Mouse (Mus musculus): ENCODE measurements around the gene 1700102P08Rik.

The 1700102P08Rik gene

GRCm38 (mm10) chr9:108411381-108411942 is 18.9 kb downstream of the 1700102P08Rik start:
- no peak for DNase-seq (ENCODE audit: low read depth, low spot score)

- peak; percentile 38 for DNase-seq (ENCODE audit: low read depth, low spot score)
Measured at GRCm38 (mm10) chr9:108412221-108412620, 19.6 kb downstream of the 1700102P08Rik start.

- no peak for DNase-seq (ENCODE audit: low read depth, low spot score)
Measured at GRCm38 (mm10) chr9:108428384-108428783, 35.8 kb downstream of the 1700102P08Rik start, which contains the start of gene Ccdc36. Gene Ccdc36, minus strand, starts transcription at chr9:108428484.

DNA sequence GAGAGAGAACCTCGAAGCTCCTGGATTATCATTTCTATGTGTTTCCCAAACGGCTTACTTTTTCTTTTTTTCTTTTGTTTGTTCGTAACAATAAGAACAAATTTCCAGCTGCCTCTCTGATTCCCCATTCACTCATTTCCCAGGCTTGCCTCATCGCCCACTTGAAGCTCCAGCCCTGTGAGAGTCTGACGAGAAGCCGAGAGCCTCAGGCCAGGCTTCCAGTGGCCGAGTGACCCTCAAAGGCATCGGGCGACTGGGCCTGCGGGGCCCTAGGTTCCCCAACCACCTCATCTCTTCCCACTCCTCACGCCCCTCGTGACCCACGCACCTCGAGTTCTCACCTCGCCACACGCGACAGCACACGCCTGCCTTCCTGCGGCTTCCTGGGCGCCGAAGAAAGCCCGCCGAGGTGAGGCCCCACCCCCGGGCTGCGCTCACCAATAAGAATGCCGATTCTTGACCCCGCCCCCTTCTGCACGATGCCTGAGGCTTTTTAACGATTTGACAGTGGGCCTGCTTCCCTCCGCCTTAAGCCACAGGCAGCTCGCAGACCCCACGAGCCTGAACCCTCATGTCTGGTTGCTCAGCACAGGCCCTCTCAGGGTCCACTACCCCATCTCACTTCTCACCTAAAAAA is 38.9 kb downstream of the 1700102P08Rik start:
- DNase-seq (ENCODE audit: low read depth, low spot score), result no peak

- no peak for DNase-seq (ENCODE audit: low read depth, low spot score)
Measured at GRCm38 (mm10) chr9:108436182-108436581, 43.6 kb downstream of the 1700102P08Rik start, which contains the start of gene BC048562. Gene BC048562, plus strand, starts transcription at chr9:108436482.

DNA sequence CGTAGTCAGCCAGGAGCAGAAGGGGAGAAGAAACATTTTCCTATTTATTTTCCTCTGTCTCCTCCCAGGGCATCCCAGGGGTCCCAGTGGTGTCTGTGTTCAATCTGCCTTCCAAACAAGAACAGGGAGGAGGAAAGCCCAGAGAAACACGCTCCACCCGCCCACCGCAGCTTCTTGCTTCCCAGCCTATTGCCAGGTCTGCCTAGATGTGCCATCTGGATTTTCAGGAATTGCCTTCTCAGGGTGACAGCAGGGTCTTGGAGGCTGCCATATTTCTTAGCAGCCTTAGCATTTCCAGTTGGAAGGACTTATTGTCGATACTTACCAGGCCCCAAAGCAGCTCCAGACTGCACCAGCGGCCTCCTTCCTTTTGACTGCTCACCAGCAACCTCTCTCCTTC is 46.6 kb downstream of the 1700102P08Rik start:
- no peak for DNase-seq (ENCODE audit: low read depth, low spot score)

DNA sequence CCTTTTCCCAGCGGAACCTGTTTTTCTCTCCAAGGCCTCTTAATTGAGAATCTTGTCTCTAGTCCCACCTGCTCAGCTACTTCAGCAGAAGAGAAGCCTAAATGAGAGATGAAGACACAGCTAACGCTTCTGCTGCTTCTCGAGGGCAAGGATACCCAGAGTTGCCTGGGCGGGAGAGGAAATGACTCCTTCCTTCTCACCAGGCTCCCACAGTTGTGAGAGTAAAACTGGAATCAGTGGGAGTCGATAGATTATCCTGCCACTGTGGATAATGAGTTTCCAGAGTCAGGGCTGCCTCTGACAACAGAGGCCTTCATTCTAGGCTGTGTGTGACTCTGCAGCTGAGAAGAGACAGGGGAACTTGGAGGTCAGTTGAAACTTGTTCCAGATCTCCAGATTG is 47.9 kb downstream of the 1700102P08Rik start:
- no peak for DNase-seq (ENCODE audit: low read depth, low spot score)

DNA sequence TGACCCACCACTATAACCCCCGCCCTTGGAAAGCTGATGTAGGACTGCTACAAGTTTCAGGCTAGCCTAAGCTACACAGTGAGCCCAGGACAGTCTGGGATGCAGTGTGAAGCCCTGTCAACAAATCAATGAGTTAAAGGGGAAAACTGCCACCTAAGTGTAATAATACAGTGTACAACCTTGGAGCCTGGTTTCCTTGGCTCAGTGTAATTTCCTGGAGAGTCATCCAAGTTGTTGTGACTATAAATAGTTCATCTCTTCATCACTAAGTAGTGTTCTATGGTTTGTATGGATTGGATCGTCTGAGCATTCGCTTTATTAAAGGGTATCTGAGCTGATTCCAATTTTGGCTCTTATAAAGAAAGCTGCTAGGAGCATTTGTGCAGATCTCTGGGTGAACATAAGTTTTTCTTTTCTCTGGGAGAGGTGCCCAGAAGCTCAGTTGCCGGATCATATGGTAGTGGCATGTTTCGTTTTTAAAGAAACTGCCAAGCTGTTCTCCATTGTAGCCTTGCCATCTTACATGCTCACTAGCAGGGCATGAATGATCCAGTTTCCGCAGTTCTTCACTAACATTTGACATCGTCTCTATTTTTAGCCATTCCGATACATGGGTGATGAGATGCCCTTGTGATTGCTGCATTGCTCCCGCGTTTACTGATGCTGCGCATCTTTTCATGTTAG is 48.8 kb downstream of the 1700102P08Rik start:
- no peak for DNase-seq (ENCODE audit: low read depth, low spot score)

DNA sequence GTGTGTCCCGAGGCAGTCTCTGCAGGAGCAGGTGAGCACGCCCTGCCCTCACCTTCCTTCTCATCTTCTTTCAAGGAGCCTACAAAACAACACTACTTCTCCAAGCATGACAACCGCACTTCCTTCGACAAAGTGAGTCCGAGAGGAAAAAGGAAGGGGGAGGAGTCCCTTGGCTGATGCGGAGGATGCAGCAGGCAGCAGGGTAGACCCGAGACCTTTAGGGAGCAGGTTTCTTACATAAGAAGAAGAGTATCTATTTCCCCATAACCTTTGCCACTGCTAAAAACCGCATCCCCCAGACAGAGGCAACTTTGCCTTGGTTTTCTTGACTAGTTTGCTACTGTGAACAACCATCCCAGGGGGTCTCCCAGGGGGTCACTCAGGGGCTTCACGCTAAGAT is 52.5 kb downstream of the 1700102P08Rik start:
- no peak for DNase-seq (ENCODE audit: low read depth, low spot score)

DNA sequence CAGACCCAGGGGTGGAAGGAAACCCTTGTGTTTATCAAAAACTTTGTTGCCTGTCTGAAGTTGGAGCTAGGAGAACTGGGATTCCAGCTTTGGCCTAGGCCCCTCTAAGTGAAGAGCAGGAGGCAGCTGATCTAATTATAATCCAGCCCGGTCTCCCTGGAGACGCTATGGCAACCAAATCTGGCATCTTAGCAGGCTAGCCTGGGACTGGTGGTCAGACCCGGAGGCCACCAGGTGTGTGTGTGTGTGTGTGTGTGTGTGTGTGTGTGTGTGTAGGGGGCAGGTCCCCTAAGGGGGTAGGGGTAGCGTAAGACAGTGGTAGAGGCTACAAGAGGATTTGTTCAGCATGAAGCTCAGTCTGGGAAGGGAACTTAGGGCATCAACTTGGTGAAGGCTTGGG is 57.3 kb downstream of the 1700102P08Rik start:
- no peak for DNase-seq (ENCODE audit: low read depth, low spot score)

DNA sequence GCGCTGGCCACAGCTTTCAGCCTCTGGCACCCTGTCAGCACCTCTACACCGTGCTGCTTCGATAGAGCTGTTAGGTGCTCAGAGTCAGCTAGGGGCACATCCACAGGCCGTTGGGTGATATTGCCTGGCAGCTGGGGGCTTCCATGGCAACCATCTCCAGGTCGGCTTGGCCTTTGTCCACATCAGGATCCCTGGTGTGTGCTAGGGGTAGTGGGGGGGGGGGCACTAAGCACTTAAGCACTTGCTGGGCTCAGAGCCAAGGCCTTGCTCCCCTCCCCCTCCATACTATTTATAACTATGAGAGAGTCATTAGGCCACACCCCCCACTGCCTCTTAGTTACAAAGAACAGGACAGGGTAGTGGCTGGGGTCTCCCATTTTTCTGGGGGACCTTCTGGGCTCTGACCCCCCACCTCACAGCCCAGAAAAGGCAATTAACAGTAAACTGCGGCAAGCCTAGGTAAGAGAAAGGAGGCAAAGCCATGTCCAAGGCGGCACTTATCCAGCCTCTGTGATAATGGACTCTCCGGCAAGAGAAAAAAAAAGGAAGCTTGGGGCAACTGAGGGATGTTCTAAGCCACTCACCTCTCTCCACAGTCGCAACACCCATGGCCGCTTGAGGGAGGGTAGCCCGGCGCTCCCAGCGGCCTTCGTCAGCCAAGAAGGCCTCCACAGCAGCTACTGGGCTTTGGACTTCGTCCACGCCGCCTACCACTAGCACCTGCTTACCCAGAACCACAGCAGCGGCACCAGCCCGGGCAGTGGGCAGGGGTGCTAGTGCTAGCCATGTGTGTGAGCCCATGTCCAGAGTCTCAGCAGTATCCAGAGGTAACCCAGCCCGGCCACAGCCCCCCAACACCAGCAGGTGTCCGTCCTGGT is 57.9 kb downstream of the 1700102P08Rik start:
- no peak for DNase-seq (ENCODE audit: low read depth, low spot score)

- DNase-seq (ENCODE audit: low read depth, low spot score), result no peak
Measured at GRCm38 (mm10) chr9:108451170-108451493, 58.5 kb downstream of the 1700102P08Rik start.

- DNase-seq (ENCODE audit: low read depth, low spot score), result no peak
Measured at GRCm38 (mm10) chr9:108451519-108452160, 59.0 kb downstream of the 1700102P08Rik start.

- DNase-seq (ENCODE audit: low read depth, low spot score), result peak; percentile 56
Measured at GRCm38 (mm10) chr9:108452291-108452906, 59.8 kb downstream of the 1700102P08Rik start.

DNA sequence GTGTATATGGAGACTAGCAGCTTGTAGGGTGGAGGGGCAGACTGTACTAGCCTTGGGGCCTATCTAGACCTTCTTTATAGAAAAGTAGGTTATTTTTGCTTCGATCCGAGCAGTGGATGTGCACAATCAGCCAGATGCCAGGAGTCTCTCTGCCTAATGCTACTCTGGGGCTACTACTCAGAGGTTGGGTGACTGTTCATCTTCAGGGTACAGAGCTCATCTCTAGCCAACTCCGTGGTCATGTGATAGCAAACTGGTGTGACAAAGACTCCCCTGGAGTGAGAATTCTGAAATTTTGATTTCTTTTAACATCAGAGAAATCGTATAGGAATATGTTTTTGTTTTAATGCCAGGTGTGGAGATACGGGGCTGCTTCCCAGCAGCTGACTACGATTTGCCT is 60.3 kb downstream of the 1700102P08Rik start:
- DNase-seq (ENCODE audit: low read depth, low spot score), result no peak

DNA sequence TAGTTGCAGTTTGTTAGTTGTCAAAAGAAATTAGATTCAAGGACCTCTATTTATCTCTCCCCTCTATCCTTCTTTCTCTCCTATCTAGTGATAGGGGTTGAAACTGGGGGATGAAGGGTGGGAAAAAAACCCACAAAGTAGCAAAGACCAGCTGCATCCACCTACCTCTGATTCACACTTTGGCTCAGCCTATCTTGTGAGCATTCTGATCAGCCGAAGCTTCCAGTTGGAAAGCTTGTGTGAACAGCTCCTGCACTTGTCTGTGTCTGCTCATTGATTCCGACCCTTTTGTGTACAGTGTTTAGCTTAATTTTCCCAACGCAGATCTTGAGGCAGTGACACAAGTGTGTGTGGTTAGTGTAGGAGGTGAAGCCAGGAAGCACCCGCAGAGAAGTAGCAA is 60.9 kb downstream of the 1700102P08Rik start:
- DNase-seq (ENCODE audit: low read depth, low spot score), result no peak

DNA sequence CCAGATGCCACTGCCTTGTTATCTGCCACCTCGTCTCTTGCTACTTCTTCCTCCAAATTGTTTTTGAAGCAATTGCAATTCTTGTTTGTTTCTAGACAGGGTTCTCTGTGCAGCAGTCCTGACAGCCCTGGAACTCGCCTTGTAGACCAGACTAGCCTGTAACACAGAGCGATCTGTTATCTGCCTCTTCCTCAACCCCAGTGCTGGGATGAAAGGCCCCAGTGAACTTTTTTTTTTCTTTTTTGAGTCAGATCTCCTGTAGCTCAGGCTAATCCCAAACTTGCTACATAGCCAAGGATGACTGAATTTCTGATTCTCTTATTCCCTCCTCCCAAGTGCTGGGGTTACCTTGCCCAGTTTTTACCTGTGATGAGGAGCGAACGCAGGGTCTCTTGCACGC is 61.8 kb downstream of the 1700102P08Rik start:
- no peak for DNase-seq (ENCODE audit: low read depth, low spot score)

DNA sequence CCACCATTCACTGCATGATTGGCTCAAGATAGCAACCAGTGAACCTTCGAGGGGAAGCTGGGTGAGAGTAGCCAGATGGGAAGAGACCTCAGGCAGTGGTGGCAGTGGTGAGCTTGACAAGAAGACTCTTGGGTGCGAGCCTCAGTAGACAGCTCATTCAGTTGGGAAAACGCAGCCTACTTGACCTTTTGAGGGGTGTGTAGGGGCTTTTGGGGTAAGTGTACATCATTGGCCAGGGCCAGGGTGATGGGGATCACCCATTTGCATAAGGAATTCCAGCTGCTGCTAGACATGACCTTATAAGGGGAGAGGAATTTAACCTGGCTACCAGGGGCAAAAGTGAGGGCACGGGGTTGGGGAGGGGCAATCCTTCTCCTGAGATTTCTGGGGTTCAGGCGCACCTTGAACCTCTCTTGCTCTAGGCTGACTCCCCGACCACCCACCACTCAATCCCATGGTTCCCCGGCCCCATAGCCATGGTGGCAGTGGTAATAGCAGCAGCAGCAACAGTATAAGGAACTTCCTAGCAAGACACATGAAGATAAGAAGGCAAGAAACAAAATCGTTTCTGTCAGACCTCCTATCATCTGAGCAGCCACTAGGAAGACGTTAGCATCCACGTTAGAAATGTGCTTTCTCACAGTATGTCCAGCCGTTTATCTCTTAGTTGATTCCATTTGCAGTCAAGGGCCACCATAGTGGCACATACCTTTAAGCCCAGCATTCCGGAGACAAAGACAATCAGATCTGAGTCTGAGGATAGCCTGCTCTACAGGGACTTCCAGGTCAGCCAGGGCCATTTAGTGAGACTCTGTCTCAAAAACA is 63.4 kb downstream of the 1700102P08Rik start:
- no peak for DNase-seq (ENCODE audit: low read depth, low spot score)

GRCm38 (mm10) chr9:108456953-108457352 is 64.3 kb downstream of the 1700102P08Rik start:
- no peak for DNase-seq (ENCODE audit: low read depth, low spot score)

- peak; percentile 55 for DNase-seq (ENCODE audit: low read depth, low spot score)
Measured at GRCm38 (mm10) chr9:108459939-108460318, 67.3 kb downstream of the 1700102P08Rik start.

Measured in 3T3-L1 (cell line).